Mouse (Mus musculus): ENCODE measurements around the gene Gab3. TPM values are rescaled to one million over a fixed set of nuclear protein-coding genes. Genes with fewer than 3 reads are reported as not detected.
A peak's percentile ranks its signal among the peaks of the same experiment; 100 is the strongest.

Gab3 gene
- 1 to 10 TPM; 1.6 to 2.4 TPM for total RNA-seq (2021)

GRCm38 (mm10) chrX:75084774-75085508 is at the start of gene Gab3:
Gene Gab3, minus strand, starts transcription at chrX:75085458.
- no peak for DNase-seq

- peak; percentile 66 to 68 for DNase-seq
Observed at GRCm38 (mm10) chrX:75130467-75131160, 45.4 kb upstream of the Gab3 start, which contains the start of gene Mpp1. Gene Mpp1, minus strand, starts transcription at chrX:75131016.

DNA sequence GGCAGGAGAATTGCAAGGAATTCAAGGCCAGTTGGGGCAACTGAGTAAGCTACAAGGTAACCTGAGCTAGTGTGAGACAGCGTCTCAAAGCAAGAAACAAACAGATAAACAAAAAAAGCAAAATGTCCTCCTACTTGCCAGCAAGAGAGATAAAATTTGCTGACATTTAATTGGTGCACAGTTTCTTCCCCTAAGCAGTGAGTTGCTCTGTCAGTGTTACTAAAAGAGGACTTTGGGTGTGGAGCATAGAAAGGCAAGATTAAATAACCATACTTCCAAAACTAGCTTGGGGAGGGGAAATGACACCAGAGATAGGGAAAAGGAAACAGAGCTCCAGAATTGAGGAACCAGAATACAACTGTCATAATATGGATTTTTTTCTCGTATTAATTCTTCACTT is 44.2 kb upstream of the Gab3 start:
- no peak for DNase-seq

- DNase-seq, result no peak
Observed at GRCm38 (mm10) chrX:75128333-75128980, 43.2 kb upstream of the Gab3 start.

DNA sequence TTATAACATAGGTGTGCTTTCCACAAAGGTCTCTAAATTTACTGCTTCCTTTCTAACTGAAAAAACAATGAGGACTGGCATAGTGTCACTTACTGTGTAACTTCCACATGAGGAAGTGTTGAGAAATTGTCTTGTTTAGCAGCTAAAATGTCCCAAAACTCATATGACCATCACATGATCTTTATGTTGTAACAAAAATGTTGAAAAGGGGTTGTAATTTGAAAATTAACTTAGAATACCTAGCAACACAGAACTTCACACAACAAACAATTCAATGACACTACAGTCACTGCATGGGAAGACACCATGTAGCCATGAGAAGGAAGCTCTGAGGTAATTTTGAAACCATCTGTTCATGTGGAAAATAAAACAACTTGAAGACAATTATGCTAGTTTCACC is 41.6 kb upstream of the Gab3 start:
- DNase-seq, result no peak

DNA sequence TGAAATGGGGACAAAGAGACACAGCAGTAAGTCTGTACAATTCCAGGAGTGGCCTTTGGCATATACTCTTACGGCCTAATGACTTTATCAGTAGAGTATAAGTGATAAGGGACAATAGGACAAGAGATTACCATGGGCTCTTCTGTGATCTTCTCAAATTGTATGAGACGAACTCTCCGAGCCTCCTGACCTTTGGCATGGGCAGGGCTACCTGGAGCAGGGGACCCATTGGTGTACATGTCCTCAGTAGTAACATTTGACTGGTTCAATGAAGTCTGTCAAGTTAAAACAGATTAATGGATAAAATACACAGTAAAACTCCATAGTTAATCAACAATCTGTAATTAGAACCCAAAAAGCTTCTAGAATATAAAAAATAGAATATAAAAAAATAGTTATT is 40.3 kb upstream of the Gab3 start:
- no peak for DNase-seq

DNA sequence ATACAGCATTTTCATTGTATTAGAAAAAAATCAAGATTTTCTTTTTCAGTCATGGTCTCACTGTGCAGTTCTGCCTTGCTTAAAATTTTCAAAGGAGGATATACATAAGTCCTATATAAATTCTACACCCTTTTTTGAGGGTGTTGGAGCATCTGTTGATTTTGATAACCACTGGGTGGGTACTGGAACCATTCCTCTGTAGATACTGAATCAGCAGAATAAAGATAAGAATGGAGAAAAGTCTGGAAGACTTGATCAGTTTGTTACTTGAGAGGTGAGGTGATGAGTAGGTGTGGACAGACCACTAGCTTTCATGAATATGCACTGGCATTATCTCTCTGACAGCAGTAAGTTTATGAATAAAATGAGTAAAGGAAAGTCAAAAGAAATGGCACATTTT is 30.3 kb upstream of the Gab3 start:
- DNase-seq, result no peak

DNA sequence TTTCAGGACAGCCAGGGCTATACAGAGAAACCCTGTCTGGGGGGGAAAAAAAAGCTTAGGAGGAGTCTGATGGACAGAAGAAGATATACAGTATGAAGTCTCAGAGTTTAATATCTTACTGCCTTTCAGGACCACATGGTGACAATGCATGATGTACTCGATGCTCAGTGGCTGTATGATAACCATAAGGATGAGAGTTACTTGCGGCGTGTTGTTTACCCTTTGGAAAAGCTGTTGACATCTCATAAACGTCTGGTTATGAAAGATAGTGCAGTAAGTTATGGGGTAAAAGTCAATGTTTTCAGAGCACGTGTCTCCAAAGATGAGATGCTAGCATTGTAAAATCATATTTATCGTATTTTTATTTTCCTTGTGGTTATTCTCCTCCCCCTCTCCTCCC is 17.0 kb upstream of the Gab3 start:
- no peak for DNase-seq

GRCm38 (mm10) chrX:75098799-75099198 is 13.5 kb upstream of the Gab3 start:
- no peak for DNase-seq

DNA sequence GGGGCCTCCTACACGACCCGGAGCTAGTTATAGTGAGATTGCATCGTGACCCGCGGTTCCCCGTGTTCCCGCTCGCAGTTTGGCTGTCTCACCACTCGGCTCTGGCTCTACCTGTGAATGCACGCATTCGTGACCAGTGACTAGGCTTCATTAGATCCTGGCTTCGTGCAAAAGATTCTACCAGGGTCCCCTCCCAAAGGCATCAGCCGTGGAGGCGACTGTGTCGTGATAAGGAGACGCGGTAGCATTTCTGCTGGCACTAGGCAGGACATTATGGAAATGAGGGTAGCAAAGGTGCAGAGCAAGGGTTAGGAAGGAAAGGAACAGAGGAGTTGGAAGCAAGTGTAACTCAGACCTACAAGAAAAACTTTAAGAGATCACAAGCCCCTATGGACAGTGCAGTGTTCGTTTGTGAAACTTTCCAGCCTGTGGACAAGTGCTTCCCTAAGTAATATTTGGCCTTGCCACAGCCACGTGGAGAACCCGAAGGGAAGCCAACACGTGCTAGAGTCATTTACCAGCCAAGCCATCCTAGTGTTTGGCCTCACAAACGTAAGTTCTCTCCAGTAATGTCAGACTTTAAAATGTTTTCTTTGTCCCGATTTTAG is 11.0 kb upstream of the Gab3 start:
- no peak for DNase-seq

DNA sequence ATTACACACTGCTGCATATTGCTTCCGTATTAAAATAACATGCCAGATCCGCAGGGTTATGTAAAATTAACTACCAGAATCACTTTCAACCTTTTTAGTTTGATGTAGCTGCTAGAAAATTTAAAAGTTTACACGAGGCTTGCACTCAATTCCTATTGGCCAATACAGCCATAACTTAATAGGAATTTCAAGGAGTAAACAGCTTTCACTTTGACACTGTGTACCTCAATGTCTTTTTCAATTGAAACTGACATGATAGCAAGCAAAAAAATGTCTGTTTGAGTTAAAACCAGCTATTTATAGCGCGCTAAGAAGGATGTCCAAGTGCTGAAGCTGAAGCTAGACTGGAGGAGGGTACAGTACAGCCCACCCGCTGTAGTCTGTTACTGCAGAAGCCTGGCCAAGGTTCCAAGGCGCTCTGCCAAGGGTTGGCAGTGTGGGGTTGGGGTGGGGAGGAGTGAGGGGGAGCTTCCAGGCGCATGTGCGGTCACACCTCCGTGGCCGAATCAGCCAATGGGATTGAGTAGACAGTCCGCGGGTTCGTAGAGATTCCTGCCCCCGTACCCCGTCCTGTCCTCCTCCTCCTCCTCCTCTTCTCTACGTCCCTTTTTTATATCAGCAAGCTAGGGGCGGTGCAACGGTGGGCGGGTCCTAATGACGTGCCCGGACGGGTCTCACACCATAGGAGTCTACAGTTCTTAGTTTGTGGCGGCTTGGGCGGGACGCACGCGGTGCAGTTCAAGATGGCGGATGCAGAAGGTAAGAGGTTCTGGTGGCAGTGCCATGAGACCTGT is 10.3 kb upstream of the Gab3 start, which contains the start of gene Dkc1:
Gene Dkc1 (plus strand): TSS at position 486 of the 794 bp plus-strand sequence.
- peak; percentile 85 to 89 for DNase-seq

GRCm38 (mm10) chrX:75085654-75086053 is 396 bp upstream of the Gab3 start:
- no peak for DNase-seq

- DNase-seq, result peak; percentile 22 to 27
Observed at GRCm38 (mm10) chrX:75083982-75084773, 1.1 kb downstream of the Gab3 start.

GRCm38 (mm10) chrX:75082351-75082750 is 2.9 kb downstream of the Gab3 start:
- DNase-seq, result no peak

GRCm38 (mm10) chrX:75056120-75056775 is 29.0 kb downstream of the Gab3 start:
- no peak for DNase-seq

DNA sequence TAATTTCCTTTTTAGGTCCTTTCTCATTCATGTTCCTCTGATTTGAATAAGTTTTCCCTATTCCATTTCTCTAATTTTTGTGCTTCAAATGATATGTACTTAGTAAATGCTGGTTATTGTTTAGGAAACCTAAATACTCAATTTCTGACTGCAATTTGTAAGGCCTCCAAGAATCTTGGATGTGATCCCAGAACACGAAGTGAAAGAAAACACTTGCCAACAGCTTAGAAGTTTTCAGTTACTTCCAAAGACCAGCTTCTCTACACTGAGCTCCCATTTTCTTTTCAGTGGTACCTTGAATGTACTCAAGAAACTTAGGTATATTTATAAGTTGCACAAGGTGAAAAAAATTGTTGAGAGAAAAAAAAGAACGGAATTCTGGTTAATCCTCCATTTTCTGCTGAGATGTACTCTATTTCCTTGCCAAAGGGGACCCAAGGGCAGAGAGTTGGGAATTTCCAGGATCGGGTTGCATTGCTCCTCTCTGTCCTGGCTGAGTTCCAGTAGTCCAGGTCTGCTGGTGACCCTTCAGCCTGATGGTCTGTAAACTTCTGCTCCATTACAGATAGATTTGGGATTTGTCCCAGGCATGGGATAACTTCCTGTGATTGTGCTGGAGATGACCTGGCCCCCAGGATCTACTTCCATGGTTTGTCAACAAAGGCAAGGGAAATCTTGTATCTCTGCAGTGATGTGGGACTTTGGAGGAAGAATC is 38.2 kb downstream of the Gab3 start:
- peak in 1 of 2 experiments; percentile 2 for DNase-seq

DNA sequence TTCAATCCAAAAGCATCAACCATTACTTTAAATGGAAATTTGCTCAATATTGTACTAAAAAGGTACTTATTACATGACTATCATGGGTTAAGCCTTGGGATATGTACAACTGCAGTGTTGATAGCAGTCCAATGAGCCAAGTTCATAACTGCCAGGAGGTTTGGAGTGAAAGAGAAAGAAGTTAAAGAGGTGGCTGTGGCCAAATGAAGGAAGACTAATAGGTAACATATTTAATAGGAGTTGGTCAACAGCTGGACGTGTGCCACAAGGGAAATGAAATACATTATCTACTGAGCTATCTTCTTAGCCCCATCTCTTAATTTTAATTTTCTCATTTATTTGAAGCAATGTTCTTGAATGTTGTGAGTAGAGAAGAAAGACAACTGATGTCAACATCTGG is 39.3 kb downstream of the Gab3 start:
- no peak for DNase-seq

GRCm38 (mm10) chrX:75044595-75044994 is 40.7 kb downstream of the Gab3 start:
- no peak for DNase-seq

GRCm38 (mm10) chrX:75036626-75037025 is 48.6 kb downstream of the Gab3 start:
- DNase-seq, result no peak

GRCm38 (mm10) chrX:75035162-75035561 is 50.1 kb downstream of the Gab3 start:
- no peak for DNase-seq
